Mouse (Mus musculus): ENCODE results near the gene Mapk3. TPM values are rescaled to one million over a fixed set of nuclear protein-coding genes. Genes with fewer than 3 reads are reported as not detected.
A peak's percentile ranks its signal among the peaks of the same experiment; 100 is the strongest.
"Not testable (repeated sequence)": the region's sequence is repeated elsewhere in the genome, so short reads cannot be mapped to it uniquely, and the experiment has no call there.

Mapk3 gene
- polyA plus RNA-seq, 1 experiment, result 214 TPM

- DNase-seq (ENCODE audit: low spot score), result no peak
Measured at GRCm38 (mm10) chr7:126759672-126760390, 430 bp downstream of the Mapk3 start.

- DNase-seq (ENCODE audit: low spot score), result no peak
Measured at GRCm38 (mm10) chr7:126760391-126760802, 996 bp downstream of the Mapk3 start.

- no peak for DNase-seq (ENCODE audit: low spot score)
Measured at GRCm38 (mm10) chr7:126760956-126761355, 1.6 kb downstream of the Mapk3 start.

- no peak for DNase-seq (ENCODE audit: low spot score)
Measured at GRCm38 (mm10) chr7:126761529-126762067, 2.2 kb downstream of the Mapk3 start.

GRCm38 (mm10) chr7:126762471-126763008 lies 3.1 kb downstream of the Mapk3 start:
- DNase-seq (ENCODE audit: low spot score), result no peak

- DNase-seq (ENCODE audit: low spot score), result no peak
Measured at GRCm38 (mm10) chr7:126765540-126765939, 6.1 kb downstream of the Mapk3 start.

- no peak for DNase-seq (ENCODE audit: low spot score)
Measured at GRCm38 (mm10) chr7:126766201-126766600, 6.8 kb downstream of the Mapk3 start, which contains the start of gene Gdpd3. Gene Gdpd3, plus strand, starts transcription at chr7:126766334.

GRCm38 (mm10) chr7:126767001-126767400 lies 7.6 kb downstream of the Mapk3 start:
- no peak for DNase-seq (ENCODE audit: low spot score)

- no peak for DNase-seq (ENCODE audit: low spot score)
Measured at GRCm38 (mm10) chr7:126770784-126771183, 11.4 kb downstream of the Mapk3 start.

- DNase-seq (ENCODE audit: low spot score), result no peak
Measured at GRCm38 (mm10) chr7:126773351-126773750, 13.9 kb downstream of the Mapk3 start.

- DNase-seq (ENCODE audit: low spot score), result no peak
Measured at GRCm38 (mm10) chr7:126774463-126774862, 15.1 kb downstream of the Mapk3 start.

GRCm38 (mm10) chr7:126775185-126775977 lies 16.0 kb downstream of the Mapk3 start:
- no peak for DNase-seq (ENCODE audit: low spot score)

- no peak for DNase-seq (ENCODE audit: low spot score)
Measured at GRCm38 (mm10) chr7:126775978-126776234, 16.5 kb downstream of the Mapk3 start.

GRCm38 (mm10) chr7:126776598-126777057 lies 17.2 kb downstream of the Mapk3 start, which contains the start of gene Ypel3:
Gene Ypel3, plus strand, starts transcription at chr7:126776955.
- peak; percentile 92 for DNase-seq (ENCODE audit: low spot score)

GRCm38 (mm10) chr7:126777476-126777875 lies 18.1 kb downstream of the Mapk3 start:
- DNase-seq (ENCODE audit: low spot score), result no peak

- no peak for DNase-seq (ENCODE audit: low spot score)
Measured at GRCm38 (mm10) chr7:126778147-126778546, 18.7 kb downstream of the Mapk3 start.

- DNase-seq (ENCODE audit: low spot score), result not testable (repeated sequence)
Measured at GRCm38 (mm10) chr7:126779101-126779500, 19.7 kb downstream of the Mapk3 start.

GRCm38 (mm10) chr7:126779983-126780970 lies 20.9 kb downstream of the Mapk3 start:
- DNase-seq (ENCODE audit: low spot score), result no peak

- DNase-seq (ENCODE audit: low spot score), result no peak
Measured at GRCm38 (mm10) chr7:126780971-126781635, 21.7 kb downstream of the Mapk3 start, which contains the start of gene Tbx6. Gene Tbx6, plus strand, starts transcription at chr7:126781483.

GRCm38 (mm10) chr7:126781661-126782370 lies 22.4 kb downstream of the Mapk3 start:
- DNase-seq (ENCODE audit: low spot score), result no peak

Measured in urinary bladder, adult 2 months (tissue).